Mouse (Mus musculus) brain, adult 2 months (tissue): ENCODE results near the gene Erich4.

Experiments
- DNase-seq: peaks from one replicate; pipeline ENCODE4 v3.0.0; 2011; ENCODE audit warnings: low read depth, low spot score

The Erich4 gene

GRCm38 (mm10) chr7:25615706-25616011, at the start of gene Erich4:
Gene Erich4, minus strand, starts transcription at chr7:25615892.
- no peak for DNase-seq

DNA sequence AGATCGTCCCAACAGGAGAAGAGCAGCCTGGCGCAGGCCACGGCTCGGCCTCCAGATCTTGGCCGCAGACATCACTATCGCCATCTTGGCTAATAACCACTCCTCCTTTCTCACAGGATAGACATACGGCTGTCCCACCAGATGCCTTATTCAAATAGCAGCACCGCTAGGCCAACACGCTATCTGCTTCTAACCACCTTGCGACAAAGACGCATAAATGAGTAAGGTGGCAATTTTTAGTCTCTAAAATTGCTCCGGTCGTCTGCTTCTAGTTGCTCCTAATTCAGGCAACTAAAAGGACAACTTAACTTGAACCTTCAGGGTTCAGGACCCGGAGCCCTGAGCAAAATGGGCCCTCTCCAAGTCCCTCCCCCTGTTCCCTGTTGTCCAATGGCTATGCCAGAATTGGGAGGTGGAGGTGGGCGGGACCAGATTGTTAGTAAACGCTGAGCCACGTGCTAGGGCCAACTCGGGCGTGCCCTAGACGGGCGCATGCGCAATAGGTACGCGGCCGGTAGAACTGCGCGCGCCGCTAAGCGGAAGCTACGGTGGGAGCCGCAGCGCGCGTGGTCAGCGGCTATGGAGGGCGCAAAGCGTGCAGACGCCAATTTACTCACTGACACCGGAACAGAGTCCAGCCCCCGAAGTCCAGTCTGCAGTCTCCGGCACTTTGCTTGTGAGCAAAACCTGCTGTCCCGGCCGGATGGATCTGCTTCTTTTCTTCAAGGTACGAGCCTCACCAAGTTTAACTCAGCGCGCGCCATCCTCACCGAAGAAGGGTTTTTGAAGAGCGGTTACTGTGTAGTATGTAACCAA, 43.2 kb upstream of the Erich4 start, which contains the start of the genes Bckdha and Exosc5:
TSS of gene Bckdha (minus strand) at position 325 of the 816 bp plus-strand sequence.
TSS of gene Exosc5 (plus strand) at position 508 of the 816 bp plus-strand sequence.
- peak; percentile 100 for DNase-seq

DNA sequence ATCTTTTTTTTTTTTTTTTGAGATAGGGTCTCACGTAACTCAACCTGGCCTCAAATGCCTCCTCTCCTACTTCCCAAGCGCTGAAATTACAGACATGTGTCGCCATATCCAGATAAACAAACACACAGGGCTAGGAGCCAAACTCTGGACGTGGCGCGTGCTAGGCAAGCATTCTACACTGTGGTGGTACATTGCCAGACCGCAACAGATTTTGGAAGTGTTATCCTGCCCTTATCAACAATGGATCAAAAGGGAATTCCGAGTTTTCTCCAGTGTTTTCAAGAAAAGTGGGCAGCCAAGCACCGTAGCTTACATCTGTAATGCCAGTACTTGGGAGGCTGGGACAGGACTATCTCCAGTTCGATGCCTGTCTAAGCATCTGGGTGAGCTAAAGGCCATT, 42.1 kb upstream of the Erich4 start:
- DNase-seq: no peak

DNA sequence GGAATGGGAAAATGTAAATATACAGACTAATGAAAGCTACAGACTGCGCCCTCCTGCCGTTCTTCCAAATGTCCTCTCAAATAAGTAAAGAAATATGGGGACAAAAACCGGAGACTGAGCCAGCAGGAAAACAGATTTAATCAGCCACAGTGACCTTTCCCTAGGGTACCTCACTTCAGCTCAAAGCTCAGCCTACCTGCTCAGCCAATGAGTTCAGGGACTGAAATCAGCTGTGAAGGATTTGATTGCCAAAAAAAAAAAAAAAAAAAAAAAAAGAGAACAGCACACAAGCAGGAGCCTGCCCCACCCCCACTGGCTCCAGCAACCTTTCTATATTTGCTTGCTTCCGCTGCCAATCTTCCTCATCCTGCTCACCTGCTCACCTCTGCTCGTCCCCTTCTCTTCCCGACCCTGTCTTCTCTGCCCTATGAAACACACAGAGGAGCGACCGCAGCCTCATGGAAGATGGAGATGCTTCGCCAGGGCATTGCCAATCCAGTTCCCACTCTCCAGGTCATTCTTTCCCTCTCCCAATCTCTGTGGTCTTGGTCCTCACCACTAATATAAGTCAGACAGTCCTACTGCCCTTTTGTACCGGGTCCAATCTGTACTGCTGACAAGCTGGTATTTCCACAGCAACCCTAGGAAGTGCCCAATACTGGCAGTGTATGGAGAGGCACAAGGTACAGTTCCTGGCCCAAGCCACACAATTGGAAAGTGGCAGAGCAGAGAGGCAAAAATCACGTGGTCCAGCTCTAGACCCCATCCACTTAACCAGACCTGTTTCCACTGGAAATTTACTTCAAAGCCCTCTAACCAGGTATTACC, 40.1 kb upstream of the Erich4 start:
- peak; percentile 73 for DNase-seq

- no peak for DNase-seq
These were observed 36.6 kb upstream of the Erich4 start for GRCm38 (mm10) chr7:25652244-25652759.

DNA sequence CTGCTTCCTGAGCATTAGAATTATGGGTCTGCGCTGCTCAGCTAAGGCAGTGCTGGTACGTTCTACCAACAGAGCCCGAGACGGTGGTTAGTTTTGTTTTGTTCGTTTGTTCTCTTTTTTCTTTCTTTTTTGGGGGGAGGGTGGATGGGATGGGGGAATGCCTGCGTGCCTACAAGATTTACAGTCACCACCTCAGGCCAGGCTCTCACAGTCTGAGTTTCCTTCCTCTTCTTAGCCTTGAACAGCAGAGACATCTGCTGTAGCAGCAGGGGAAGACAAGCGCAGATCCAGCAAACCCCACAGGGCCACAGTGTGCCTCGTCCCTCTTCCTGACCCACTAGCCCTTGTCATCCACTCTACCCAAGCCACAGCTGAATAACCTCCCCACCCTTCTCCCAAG, 35.6 kb upstream of the Erich4 start:
- DNase-seq: peak; percentile 44

DNA sequence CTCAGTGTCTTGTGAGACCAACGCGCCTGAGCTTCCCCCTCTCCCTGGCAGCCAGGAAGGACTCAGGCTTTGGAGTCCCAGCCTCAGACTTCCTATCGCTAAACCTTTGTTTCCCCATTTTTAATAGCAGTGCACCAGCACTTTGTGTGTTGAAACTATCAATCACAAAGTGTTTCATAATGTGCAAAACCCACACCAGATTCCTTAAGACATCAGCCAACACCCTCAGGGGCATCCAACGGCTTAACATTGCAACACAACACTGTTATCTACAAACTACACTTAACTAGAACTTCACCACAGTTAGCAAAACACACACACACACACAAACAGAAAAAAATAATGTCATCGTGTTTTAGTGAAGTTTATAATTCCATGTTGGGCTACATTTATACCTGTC, 34.1 kb upstream of the Erich4 start:
- DNase-seq: no peak

GRCm38 (mm10) chr7:25647574-25648123, 32.0 kb upstream of the Erich4 start:
- no peak for DNase-seq

GRCm38 (mm10) chr7:25645074-25645473, 29.4 kb upstream of the Erich4 start:
- no peak for DNase-seq

GRCm38 (mm10) chr7:25644631-25645030, 28.9 kb upstream of the Erich4 start:
- DNase-seq: no peak

- no peak for DNase-seq
These were observed 28.4 kb upstream of the Erich4 start for GRCm38 (mm10) chr7:25644136-25644535.

- peak; percentile 88 for DNase-seq
These were observed 24.1 kb upstream of the Erich4 start for GRCm38 (mm10) chr7:25639754-25640153.

DNA sequence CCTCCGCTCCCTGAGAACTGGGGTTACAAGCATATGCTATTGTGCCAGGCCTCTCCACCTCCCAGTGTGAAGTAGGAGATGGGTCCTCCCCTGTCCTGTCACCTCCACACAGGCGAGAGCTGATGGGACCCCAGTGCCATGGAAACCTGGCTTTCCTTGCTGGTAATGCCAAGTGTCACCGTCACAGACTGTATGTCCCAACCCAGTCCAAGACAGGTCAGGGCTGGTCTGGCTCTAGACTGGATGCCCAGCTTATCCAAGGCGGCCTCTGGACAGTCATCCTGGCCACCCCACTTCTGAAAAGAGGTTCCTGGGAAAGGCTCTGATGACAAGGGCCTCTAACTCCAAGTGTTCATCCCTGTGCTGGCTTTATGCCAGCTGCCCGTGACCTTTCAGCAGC, 21.4 kb upstream of the Erich4 start:
- DNase-seq: no peak

DNA sequence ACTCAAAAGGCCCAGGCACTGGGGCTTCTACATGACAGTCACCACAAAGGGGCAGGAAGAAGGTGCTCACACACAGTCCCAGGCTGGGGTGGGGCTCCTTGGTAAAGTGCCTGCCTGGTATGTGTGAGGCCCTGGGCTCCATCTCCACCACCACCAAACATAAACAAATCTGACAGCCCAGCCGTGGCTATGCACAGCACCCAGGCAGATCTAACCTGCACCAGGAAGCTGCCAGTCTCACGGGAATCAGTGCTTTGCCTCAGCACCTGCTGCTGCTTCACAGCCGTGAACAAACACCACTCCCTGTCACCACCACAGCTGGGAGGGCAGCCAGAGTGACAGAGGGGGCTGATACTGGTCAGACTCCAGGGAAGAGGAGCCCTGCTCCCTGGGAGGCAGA, 20.7 kb upstream of the Erich4 start:
- no peak for DNase-seq

DNA sequence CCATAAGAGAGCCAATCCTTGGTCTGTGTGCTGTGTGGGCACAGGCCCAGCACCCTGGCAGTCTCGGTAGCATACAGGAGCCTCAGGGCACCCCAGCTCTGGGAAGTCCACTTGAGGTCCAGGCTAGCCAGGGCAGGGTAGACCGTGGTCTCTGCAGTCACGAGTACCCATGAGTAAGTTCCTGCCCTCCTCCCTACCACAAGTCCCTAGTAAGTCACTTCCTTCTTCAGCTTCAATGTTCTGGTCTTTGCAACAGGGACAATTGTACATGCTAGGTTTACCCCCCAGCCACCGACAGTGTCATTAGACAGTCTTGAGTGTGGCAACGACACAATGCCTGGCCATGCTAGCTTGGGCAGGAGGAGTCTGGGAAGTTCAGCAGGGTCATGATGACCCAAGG, 17.0 kb upstream of the Erich4 start:
- no peak for DNase-seq

GRCm38 (mm10) chr7:25628323-25628620, 12.6 kb upstream of the Erich4 start:
- no peak for DNase-seq

DNA sequence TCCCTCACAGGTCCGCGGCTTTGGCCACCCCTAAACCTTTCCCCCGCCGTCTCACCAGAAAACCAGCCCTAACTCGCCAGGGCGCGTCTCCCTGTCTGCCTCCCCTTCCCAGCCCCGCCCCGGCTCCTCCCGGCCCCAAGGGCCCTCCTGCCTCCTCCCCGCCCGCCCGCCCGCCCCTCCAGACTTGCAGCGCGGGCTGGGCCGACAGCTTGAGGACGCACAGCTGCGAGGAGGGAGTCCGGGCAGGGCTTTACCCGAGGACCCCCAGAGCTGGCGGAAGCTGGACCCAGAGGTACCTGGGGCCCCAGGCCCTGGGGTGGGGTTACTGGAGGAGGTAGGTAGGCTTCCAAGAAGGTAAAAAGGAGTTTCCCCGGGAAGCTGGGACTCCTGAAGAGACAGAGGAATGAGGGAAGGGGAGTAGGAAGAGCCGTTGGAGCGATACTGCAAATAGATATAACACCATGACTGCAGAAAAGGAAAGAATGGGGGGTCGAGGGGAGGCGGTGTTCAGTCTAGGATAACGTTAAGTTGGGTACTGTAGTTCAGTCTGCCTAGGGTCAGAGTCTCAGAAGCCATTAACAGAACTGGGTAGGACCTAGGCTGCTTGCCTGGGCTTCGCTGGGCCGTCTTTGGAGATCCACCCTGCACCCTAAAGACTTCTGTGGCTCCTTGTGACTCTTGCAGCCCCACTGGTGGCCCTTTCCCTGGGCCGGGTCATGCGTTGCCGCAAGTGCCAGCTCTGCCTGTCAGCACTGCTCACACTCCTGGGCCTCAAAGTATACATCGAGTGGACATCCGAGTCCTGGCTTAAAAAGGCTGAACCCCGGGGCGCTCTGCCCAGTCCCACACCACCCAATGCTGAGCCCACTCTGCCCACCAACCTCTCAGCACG, 12.0 kb upstream of the Erich4 start:
- no peak for DNase-seq

GRCm38 (mm10) chr7:25626509-25627430, 11.1 kb upstream of the Erich4 start, which contains the start of gene B3gnt8:
Gene B3gnt8, plus strand, starts transcription at chr7:25626654.
- peak; percentile 59 for DNase-seq

- peak; percentile 49 for DNase-seq
These were observed 10.0 kb upstream of the Erich4 start for GRCm38 (mm10) chr7:25625594-25626250.

GRCm38 (mm10) chr7:25624851-25625250, 9.2 kb upstream of the Erich4 start:
- no peak for DNase-seq
